Mouse (Mus musculus) brain, adult 2 months (tissue): ENCODE measurements around the gene Sfxn3.
A peak's percentile ranks its signal among the peaks of the same experiment; 100 is the strongest.

Experiments
- DNase-seq: peaks from one replicate; pipeline ENCODE4 v3.0.0; 2011; ENCODE audit warnings: low read depth, low spot score

Gene Sfxn3

GRCm38 (mm10) chr19:45075323-45076035 is 28.2 kb downstream of the Sfxn3 start:
- no peak for DNase-seq

- DNase-seq: no peak
Measured at GRCm38 (mm10) chr19:45076036-45076575, 28.8 kb downstream of the Sfxn3 start.

GRCm38 (mm10) chr19:45076586-45077510 is 29.5 kb downstream of the Sfxn3 start:
- DNase-seq: peak; percentile 85

GRCm38 (mm10) chr19:45077742-45078645 is 30.7 kb downstream of the Sfxn3 start:
- no peak for DNase-seq

- peak; percentile 72 for DNase-seq
Measured at GRCm38 (mm10) chr19:45078971-45079764, 31.9 kb downstream of the Sfxn3 start.

- DNase-seq: peak; percentile 88
Measured at GRCm38 (mm10) chr19:45079769-45080515, 32.6 kb downstream of the Sfxn3 start.

- DNase-seq: peak; percentile 18
Measured at GRCm38 (mm10) chr19:45080711-45081110, 33.4 kb downstream of the Sfxn3 start.

GRCm38 (mm10) chr19:45081279-45081678 is 34.0 kb downstream of the Sfxn3 start:
- peak; percentile 80 for DNase-seq

- DNase-seq: peak; percentile 67
Measured at GRCm38 (mm10) chr19:45081841-45082550, 34.7 kb downstream of the Sfxn3 start.

- DNase-seq: no peak
Measured at GRCm38 (mm10) chr19:45097868-45098267, 50.6 kb downstream of the Sfxn3 start.

GRCm38 (mm10) chr19:45100486-45101270 is 53.4 kb downstream of the Sfxn3 start:
- DNase-seq: no peak

GRCm38 (mm10) chr19:45105591-45105990 is 58.3 kb downstream of the Sfxn3 start:
- DNase-seq: no peak
